Mouse (Mus musculus) megakaryocyte, embryonic 14.5 days (primary cell): ENCODE measurements around the gene Cep72.

Source experiments
- FLI1 ChIP-seq: IDR thresholded peaks from 2 replicates; pipeline ENCODE4 v1.6.1; 2012; ENCODE audit warnings: low read length, inconsistent platforms, mixed read lengths
- GATA1 ChIP-seq: IDR thresholded peaks from 3 replicates; pipeline ENCODE4 v1.6.1; 2012; ENCODE audit warnings: mixed read lengths, low read length, inconsistent platforms, borderline replicate concordance

GRCm38 (mm10) chr13:74098913-74099312 lies 36.8 kb upstream of the Cep72 start:
- TF ChIP-seq GATA1 (no peak), FLI1 (no peak)
